Mouse (Mus musculus) cerebellum, postnatal 36 days (tissue): ENCODE results near the gene Gstz1.
"Not testable (repeated sequence)": the region's sequence is repeated elsewhere in the genome, so short reads cannot be mapped to it uniquely, and the experiment has no call there.

ENCODE experiments used
- DNase-seq, 2 experiments: peaks; one replicate each; pipeline ENCODE4 v3.0.0; 2021 to 2022; ENCODE audit warnings: mixed read lengths in 2 of 2

The Gstz1 gene

DNA sequence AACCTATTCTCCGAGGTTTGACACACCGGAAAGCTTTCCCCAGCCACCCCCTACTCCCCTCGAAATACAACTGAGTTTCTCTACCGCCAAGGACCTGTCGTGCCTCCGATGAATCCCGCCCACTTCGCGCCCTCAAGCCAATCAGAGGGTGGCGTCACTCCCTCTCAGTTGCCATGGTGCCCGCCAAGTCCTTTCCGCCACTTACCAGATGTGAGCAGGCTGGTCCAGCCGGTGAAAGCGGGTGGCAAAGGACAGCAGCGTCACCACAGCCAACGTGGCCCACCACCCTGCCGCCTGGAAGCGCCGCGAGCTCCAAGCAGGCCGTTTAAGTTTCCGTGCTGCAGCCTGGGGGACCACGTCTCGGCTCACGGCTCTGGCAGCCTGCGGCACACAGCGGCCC lies at the start of gene Gstz1:
Gene Gstz1 (plus strand): TSS at position 200 of the 400 bp plus-strand sequence.
- peak; percentile 75 to 79 for DNase-seq

DNA sequence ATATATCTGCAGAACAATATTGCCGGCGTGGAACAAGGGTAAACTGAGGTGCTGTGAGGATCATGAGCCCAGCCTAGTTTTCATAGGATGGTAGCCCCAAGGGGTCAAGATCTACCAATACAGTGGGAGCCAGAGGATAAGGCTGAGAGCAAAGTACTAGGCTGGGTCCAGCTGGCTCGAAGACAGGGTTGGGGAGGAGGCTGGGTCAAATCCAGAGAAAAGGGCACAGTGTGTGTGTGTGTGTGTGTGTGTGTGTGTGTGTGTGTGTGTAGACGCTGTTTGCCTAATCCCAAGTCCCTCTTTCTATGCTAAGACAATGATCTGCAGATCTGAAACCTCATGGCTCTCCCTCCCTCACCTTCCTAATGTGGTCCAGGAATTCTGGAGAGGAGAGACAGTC lies 46.6 kb upstream of the Gstz1 start:
- DNase-seq, result no peak

DNA sequence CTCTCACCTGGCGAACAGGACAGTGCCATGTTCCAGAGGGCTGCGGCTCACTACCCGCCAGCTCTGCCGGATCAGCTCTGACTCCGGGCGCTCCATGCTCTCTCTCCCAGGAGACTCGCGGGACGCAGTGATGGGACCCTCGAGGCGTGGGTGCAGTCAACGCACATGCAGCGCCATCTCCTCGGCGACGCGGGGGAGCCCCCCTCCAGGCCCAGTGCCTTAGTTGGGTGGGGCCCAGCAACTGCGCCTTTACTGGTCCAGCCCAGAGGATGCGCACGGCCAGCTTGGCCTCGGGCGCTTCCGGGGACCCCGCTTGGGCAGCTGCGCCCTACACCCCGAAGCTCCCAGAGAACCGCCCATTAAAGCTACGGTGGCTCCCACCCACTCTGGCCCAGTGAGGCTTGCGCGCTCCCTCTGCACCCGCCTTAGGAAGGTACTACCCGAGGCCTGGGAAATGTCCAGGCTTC lies 44.8 kb upstream of the Gstz1 start, which contains the start of gene Ngb:
Gene Ngb (minus strand): TSS at position 375 of the 467 bp plus-strand sequence.
- DNase-seq, result no peak

DNA sequence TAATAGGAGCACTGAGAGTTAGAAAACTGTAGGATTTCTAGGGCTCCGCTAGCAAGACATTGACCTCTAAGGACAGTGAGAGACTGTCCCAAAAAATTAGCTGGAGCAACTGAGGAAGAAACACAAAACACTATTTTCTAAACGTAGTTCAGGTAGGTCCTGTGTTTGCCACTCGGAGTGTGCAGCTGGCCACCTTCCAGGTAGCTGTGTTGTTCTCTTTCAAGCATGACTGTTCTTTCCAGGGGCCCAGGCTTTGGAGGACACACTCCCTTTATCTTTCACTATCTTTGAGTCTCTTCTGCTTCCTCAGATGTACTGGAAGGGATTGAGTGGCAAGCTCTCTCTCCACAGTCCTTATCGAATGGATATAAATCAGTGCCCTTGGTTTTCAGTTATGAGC lies 43.5 kb upstream of the Gstz1 start:
- no peak for DNase-seq

DNA sequence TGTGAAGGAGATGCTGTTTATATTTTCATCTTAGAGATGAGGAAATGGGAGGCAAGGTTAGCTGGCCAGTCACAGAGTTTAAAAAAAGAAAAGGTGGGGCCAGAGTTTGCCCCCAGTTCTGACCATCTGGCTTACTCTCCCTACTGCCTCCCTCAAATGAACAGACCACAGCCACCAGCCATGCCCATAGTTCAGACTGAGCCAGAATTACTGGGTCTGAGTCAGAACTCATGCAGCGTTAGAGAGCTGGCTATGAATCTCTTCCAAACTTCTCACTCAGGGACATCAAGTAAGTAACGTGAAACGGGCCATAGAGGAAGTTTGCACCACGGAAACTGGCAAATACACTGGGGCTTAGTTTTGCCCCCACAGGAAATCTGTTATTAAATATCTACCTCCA lies 42.2 kb upstream of the Gstz1 start:
- DNase-seq, result no peak

DNA sequence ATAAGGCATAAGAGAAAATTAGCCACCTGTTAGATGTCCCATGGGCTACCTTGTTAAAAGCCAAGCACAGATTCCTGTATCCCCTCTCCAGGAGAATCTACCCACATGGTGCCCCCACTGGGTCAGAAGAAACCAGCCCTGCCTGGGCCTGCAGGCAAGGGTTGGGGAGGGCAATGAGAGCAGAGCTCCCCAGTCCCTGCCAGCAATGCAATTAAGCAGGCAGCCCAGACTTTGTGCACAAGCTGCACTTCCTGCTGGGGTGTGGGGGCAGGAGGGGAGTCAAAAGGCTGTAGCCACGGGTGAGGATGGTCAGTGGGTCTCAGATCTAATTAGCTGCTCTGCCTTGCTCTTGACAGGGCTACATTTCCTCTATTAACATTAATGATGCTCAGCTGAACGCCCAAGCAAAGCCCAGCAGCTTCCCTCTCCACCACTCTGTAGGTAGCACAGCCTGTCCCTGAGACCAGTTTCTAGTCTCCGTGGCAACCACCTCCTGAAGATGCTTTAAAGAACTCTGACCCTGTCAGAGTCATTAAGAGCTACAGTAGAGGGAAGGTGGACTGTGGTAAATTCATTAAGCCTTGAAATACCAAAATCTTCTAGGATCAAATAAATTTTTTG lies 39.5 kb upstream of the Gstz1 start:
- DNase-seq, result no peak

DNA sequence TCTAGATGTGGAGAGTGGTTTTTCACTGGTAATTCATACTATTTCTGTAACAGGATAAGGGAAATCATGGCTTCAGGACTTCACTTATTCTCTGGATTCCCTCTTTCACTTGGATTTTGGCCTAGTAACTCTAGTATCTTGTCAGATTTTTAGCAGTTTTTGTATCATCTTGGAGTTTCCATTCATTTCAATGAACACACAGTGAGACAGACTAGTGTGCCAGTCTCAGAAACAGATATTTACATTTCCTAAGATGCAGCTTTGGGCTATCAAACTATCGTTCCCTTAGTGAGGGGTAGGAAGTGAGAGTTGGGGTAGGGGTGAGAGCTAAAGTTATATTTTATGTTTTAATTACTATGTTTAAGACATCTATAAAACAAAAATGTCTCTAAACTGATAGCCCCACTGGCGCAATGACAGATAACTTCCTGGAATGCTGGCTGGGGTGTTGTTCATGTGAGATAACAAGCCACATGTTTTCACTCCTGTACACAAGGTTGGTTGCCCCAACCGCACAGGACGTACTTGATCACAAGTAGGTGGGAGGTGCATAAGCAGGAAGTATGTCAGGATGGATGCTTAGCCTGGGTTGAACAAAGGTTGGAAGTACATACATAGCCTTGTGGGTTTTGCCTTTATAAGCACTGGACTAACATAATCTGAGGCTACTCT lies 24.9 kb upstream of the Gstz1 start:
- DNase-seq, result no peak

DNA sequence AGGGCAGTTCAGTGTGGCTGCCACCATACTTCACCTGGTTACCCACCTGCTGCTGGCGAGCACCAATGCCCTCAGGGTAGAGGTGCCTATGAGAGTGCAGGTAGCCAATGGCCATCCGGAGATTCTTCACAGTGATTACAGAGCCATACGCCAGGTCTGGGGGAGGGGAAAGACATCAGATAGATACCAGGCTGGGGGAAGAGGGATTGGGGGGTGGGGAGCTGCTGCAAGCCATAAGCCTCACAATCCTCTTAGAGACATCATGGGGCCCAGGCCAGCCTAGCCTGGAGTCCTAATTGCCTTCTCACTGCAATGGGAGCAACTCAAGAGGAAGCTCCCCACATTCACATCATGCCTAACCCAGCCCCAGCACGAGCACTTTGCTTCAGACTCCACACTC lies 19.7 kb upstream of the Gstz1 start:
- DNase-seq, result no peak

DNA sequence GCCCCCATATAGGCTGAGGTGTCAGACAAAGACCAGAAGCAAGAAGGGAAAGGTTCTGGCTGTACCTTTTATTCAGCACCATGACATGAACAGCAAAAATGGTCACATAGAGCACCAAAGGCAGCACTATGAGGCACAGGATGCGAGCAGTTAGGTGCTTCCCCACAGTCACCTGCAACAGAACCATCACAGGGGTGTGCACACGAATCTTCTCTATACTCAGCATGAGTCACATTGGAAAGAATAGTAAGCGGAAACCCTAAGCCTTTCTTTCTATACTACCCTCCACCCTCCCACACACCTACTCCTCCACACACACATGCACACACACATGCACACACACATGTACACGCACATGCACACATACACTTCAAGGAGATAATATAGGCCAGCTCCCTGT lies 16.7 kb upstream of the Gstz1 start:
- no peak for DNase-seq

DNA sequence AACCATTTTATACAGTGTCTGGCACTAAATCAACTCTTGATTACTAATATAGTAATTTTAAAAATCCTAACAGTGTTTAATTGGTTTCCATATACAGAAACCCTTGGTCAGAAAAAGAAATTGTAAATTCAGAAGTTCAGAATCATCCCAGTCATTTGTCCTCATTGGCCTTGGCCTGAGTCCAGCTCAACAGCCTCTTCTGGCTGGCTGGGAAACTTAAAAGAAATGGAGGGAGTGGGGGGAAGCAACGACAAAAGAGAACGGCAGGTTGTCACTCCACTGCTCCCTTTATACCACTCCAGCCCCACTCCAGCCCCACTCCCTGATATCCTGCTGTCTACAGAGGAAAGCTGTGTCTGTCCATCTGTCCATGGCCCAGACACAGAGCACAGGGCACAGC lies 15.8 kb upstream of the Gstz1 start:
- DNase-seq, result no peak

DNA sequence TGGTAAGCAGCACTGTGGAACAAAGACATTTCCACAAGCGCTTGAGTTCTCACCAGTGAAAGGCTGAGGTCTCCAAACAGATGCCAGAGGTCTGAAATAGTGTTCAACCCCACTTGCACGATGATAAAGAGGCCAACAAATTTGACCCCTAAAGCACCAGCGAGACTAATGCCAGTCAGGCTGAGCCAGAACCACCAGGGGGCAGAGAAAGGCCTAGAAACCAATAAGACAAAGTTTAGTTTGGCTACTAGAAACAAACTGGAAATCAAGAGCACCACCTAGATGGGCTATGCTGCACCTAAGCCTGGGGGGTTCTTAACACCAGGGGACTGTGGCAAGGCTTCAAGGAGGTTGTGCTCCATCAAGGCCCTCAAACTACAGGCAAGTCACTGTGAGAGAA lies 15.3 kb upstream of the Gstz1 start:
- no peak for DNase-seq

DNA sequence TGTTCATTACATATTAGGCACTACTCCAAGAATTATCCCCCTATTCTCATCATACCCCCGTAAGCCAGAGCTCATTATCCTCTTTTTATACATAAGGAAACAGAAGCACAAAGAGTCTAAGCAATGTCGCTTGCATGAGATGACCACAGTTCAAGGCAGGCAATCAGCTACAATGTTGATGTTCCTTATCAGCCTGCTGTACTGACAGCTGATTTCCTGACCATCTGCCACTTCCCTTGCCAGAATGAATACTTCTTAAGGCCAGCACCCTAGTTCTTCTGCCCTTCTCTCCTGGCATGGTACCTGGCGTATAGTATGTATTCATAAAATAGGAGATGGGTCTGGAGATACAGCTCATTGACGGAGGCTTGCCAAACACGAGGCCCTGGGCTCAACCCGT lies 14.8 kb upstream of the Gstz1 start:
- no peak for DNase-seq

DNA sequence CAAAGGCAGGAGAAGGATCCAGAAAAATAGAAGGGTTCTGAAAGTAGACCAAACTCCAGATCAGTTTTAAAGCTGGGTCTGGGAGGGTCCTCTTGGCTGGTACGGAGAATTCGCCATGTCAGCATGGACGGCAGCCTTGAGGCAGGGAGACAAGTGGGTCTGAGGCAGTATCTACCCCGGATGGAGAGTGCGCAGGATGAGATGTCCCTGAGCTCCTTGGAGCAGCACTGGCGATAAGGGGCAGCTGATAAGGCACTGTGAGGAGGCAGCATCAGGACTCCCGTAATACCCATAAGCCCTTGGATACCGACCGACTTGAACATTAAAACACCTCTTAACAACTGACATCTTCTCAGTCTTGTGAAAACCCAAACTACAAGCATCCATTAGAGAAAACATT lies 14.2 kb upstream of the Gstz1 start:
- DNase-seq, result no peak

DNA sequence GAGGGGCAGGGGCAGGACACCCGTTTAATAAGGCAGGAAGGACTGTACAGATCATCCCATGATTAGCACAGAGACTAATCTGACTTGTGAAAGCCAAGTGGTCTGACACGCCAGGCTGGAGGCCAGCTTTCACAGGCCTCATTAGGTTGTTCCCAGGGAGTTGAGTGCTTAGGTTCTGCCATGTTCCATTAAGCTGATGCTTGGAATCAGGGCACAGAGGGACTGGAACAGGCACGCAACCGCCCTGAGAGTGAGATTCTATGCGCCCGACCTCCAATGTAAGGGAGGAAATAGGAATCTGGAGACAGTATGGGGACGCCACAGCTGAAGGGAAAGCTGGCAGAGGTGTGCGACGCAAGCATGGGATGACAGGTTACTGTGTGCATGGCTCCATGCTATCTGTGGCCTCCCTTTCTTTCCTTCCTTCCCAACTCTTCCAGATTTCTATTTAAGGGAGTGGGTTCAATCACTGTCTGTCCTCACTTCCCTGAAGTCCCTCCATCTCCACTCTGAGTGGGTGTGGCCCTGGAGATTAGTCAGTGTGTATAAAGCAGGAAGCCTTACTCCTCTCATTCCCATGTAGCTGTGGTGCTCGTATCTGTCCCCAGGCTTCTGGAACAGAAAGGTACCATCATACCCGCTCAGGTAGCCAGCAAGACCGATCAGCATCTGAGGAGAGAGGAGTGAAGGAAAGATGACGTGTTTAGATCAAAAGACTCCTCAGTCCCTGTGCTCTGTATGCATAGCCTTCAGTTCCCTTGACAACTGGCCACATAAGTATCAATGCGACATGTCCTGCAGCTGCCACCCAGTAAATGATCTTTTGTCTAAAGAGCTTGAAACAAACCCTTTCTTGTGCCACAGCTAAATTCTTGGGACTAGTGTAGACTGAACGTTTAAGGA lies 9.3 kb upstream of the Gstz1 start:
- DNase-seq, result no peak

DNA sequence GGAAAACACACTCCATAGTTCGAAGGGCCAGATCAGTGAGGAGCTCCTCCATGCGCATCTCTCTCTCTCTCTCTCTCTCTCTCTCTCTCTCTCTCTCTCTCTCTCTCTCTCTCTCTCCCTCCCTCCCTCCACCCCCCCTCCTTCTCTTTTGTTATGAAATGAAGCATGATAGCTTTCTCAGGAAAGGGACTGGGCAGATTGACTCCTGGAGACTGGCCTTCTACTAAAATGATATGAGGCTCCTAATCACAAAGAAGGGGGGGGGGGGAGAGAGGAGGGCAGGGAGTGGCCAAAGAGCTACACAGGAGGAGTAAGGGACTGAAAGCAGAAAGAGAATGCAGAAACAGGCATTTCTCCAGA lies 8.6 kb upstream of the Gstz1 start:
- DNase-seq, result no peak

DNA sequence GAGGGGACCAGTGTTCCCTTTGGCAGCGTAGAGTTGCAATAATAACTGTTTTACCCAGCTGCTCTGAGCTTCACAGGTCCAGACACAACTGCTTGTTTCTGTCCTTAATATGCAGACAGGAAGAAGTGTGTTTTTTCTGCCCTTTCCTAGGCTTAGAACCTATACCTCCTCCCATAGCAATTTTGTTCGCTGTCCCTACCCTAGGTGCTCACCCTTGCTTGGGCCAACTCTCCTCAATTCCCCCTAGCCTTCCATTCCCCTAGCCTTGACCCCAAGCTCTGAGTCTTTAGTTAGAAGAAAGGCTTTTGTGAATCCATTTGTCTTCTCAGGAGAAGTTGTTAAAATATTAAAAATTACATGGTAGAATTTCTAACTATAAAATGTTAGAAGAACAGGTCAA lies 8.2 kb upstream of the Gstz1 start:
- DNase-seq, result no peak

DNA sequence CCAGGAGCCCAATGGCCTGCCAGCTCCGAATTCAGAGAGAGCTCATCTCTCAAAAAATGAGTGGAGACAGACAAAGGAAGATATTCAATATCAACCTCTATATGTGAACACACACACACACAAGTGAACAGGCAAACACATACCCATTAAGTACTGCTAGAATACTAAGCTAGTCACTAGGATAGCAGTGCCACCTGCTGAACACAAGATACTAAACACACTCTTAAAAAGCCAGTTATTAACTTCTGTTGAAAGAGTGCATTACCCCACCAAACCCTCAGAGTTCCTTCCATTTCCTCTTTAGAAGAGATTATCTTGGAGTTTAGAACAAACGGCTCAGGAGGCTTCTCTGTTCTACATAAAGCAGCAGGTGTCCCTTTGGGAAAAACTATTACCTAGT lies 4.8 kb upstream of the Gstz1 start:
- DNase-seq, result no peak

DNA sequence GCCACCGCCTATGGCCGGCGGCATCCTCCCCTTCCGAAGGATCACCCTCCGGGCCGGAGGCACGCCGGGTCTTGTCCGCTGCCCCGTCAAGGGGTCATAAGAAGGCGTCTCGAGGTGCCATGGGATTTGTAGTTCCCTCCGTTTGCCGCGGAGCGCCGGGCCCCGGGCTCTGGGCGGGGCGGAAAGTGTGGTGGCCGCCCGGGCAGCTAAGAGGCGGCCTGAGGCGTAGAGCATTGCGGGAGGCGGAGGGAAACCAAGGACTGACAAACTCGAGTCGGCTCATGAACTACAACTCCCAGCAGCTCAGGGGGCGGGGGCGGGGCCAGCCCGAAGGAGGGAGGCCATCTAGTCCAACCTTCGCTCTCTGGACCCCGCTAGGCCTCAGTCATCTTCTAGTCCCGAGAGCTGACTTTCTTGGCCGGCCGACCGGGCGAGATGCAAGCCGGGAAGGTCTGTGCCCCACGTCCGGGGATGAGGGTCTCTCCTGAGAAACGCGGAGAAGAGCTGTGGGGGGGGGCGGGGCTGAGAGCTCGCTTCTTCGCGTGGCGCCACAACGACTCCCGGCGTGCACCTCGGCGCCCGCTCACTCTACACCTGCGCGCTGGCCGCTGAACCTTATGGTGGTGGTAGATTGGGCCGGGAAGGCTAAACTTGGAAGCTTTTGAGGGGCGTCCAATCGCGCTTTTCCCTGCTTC lies 577 bp downstream of the Gstz1 start, which contains the start of gene Pomt2:
Gene Pomt2 (minus strand): TSS at position 574 of the 695 bp plus-strand sequence.
- peak; percentile 88 to 92 for DNase-seq

DNA sequence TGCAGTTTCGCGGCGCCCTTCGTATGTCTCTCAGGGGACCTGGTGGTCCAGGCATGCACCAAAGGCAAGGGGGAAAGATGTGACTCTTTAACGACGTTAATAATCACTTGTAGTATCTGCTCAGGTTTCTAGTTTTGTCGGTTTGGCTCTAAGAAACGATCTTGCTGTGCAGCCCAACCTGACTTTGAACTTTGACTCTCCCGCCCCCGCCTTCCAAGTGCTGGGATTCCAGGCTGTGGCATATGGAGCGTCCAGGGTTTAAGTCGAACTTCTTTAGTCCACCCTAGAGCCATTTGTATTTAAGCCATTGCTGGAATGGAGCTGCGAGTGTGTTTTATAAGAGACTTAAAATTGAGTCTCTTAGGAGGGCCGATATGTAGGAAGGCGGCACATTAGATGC lies 1.2 kb downstream of the Gstz1 start:
- peak in 1 of 2 experiments; percentile 17 for DNase-seq

DNA sequence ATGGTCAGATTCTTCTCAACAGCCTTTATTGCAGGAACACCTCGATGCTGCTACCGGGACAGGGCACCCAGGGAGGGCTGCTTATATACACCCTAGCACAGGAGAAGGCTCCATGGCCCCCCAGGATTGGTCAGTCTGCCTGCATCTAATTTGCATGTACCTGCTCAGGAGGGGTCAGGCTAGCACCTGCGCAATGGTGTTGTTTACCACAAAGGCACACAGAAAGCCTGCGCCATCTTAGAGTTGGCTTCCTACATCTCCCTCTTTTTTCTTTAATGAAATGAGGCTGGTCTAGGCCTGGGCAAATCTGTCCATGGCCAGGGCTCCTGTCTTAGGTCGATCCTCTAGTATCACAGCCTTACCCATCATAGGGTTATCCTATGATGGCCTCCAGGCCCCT lies 2.5 kb downstream of the Gstz1 start:
- no peak for DNase-seq

DNA sequence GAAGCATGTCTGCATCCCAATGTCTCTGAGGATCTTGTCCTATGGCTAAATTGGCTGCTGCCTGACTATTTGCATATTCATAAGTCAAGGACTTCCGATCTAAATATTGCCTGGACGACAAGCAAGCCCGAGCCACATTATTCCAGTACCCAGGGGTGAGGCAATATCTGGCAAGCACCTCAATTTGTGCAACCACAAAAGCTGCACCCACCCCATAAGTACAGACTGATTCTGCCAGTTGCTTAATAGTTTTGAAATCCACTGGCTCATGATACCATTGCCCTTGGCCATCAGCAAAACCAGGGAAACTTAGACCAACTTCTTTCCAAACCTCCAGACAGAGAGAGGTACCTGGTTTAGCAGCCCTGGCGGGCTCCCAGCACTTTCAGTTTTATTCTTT lies 7.5 kb downstream of the Gstz1 start:
- not testable (repeated sequence) for DNase-seq

DNA sequence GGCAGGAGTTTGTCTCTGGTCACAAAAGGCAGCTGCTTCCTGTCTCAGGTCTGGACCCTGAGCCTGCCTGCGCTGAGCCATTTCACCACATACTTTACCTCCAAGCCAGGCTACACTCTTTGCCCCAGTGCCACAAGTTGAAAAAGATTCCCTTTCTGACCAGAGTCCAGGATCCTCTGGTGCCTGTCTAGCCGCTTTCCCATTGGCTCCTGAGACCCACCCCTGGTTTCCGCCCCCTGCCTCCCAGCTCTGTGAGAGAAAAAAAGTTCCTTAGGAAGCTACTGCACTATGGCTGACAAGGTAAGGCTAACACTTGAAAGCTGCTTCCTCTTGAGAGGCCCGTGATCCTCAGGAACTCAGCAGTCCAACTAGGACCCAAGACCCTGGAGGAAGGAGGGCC lies 10.4 kb downstream of the Gstz1 start:
- no peak for DNase-seq

DNA sequence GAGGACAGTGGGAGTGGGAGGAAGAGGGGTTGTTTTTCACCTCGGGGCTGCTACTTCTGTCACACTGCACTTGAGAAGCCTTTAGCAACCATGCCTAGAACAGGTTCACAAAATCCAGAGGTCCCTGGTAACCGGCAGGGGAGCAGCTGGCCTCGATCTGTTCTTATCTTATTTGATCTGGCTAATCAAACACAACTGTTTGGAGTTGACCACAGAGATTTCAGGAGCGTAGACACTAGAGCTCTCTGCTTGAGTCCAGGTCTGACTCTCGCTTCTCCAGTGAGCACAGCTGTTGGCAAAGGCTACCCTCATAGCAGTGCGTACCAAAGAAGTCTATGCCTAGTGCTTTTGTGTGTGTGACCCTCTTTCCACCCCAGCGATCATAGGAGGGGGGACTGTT lies 11.1 kb downstream of the Gstz1 start:
- DNase-seq, result no peak
